Mouse (Mus musculus) layer of hippocampus, postnatal 10 days (tissue): ENCODE results near the gene Ccdc36. TPM values are rescaled to one million over a fixed set of nuclear protein-coding genes. Genes with fewer than 3 reads are reported as not detected.
A peak's percentile ranks its signal among the peaks of the same experiment; 100 is the strongest.

ENCODE experiments used
- DNase-seq, 2 experiments: peaks; one replicate each; pipeline ENCODE4 v3.0.0; 2021; ENCODE audit warnings: low spot score in 2 of 2
- total RNA-seq, 2 experiments: library from RNA; stranded (reverse); gene quantifications; 2 replicates each; pipeline ENCODE4 v1.2.3; 2021

Gene Ccdc36
- total RNA-seq, 2 experiments from 2014 or later = 0.11 to 0.23 TPM

GRCm38 (mm10) chr9:108449860-108450259, 21.6 kb upstream of the Ccdc36 start:
- DNase-seq = peak; percentile 71 to 73

- DNase-seq = no peak
Observed at GRCm38 (mm10) chr9:108445125-108445524, 16.8 kb upstream of the Ccdc36 start.

- DNase-seq = peak in 1 of 2 experiments; percentile 50
Observed at GRCm38 (mm10) chr9:108441236-108441919, 13.1 kb upstream of the Ccdc36 start.

- no peak for DNase-seq
Observed at GRCm38 (mm10) chr9:108440485-108440884, 12.2 kb upstream of the Ccdc36 start.

- DNase-seq = no peak
Observed at GRCm38 (mm10) chr9:108439176-108439575, 10.9 kb upstream of the Ccdc36 start.

GRCm38 (mm10) chr9:108436182-108436581, 7.9 kb upstream of the Ccdc36 start, which contains the start of gene BC048562:
BC048562 (plus strand) TSS chr9:108436482.
- no peak for DNase-seq

- DNase-seq = no peak
Observed at GRCm38 (mm10) chr9:108431431-108432067, 3.3 kb upstream of the Ccdc36 start.

- peak in 1 of 2 experiments; percentile 27 for DNase-seq
Observed at GRCm38 (mm10) chr9:108412221-108412620, 16.1 kb downstream of the Ccdc36 start.

- peak in 1 of 2 experiments; percentile 19 for DNase-seq
Observed at GRCm38 (mm10) chr9:108411381-108411942, 16.8 kb downstream of the Ccdc36 start.

- DNase-seq = no peak
Observed at GRCm38 (mm10) chr9:108409535-108409934, 18.7 kb downstream of the Ccdc36 start.

- DNase-seq = no peak
Observed at GRCm38 (mm10) chr9:108404451-108404850, 23.8 kb downstream of the Ccdc36 start.

- no peak for DNase-seq
Observed at GRCm38 (mm10) chr9:108403081-108403480, 25.2 kb downstream of the Ccdc36 start.

GRCm38 (mm10) chr9:108401186-108401960, 26.9 kb downstream of the Ccdc36 start:
- peak; percentile 59 to 65 for DNase-seq

GRCm38 (mm10) chr9:108398324-108398723, 30.0 kb downstream of the Ccdc36 start:
- no peak for DNase-seq

GRCm38 (mm10) chr9:108395427-108395826, 32.9 kb downstream of the Ccdc36 start:
- DNase-seq = no peak

GRCm38 (mm10) chr9:108394191-108394590, 34.1 kb downstream of the Ccdc36 start:
- DNase-seq = no peak

GRCm38 (mm10) chr9:108392676-108393075, 35.6 kb downstream of the Ccdc36 start, which contains the start of gene 1700102P08Rik:
1700102P08Rik (plus strand) TSS chr9:108392805.
- DNase-seq = no peak

GRCm38 (mm10) chr9:108389220-108389619, 39.1 kb downstream of the Ccdc36 start:
- DNase-seq = no peak

- no peak for DNase-seq
Observed at GRCm38 (mm10) chr9:108388601-108389000, 39.7 kb downstream of the Ccdc36 start.

- no peak for DNase-seq
Observed at GRCm38 (mm10) chr9:108386816-108387215, 41.5 kb downstream of the Ccdc36 start.

- no peak for DNase-seq
Observed at GRCm38 (mm10) chr9:108385006-108385405, 43.3 kb downstream of the Ccdc36 start.
